Mouse (Mus musculus) forebrain, embryonic 15.5 days (tissue): ENCODE data around the gene Klf2. TPM values are rescaled to one million over a fixed set of nuclear protein-coding genes. Genes with fewer than 3 reads are reported as not detected.

Source experiments
- ATAC-seq: fragments of 200-750 bp; cut with Nextera tagmentation; replicated peaks from 2 replicates; pipeline ENCODE4 v1.8.0; 2017; ENCODE audit warnings: mild to moderate bottlenecking, moderate TSS enrichment, moderate library complexity
- H3K27ac ChIP-seq: fragments of 300-500 bp; sonication (generic); replicated peaks from 2 replicates; pipeline ENCODE4 v1.5.1; 2015; ENCODE audit warnings: mild to moderate bottlenecking, inconsistent platforms
- H3K27me3 ChIP-seq: fragments of 300-500 bp; sonication (generic); 2 replicates; pipeline ENCODE4 v1.6.1; 2015; ENCODE audit warnings: inconsistent platforms
- H3K36me3 ChIP-seq: fragments of 300-500 bp; sonication (generic); 2 replicates; pipeline ENCODE4 v1.6.1; 2015; ENCODE audit warnings: mild to moderate bottlenecking, inconsistent platforms
- H3K4me1 ChIP-seq: fragments of 300-500 bp; sonication (generic); 2 replicates; pipeline ENCODE4 v1.6.1; 2015; ENCODE audit warnings: inconsistent platforms
- H3K4me2 ChIP-seq: fragments of 300-500 bp; sonication (generic); replicated peaks from 2 replicates; pipeline ENCODE4 v1.6.1; 2015; ENCODE audit warnings: mild to moderate bottlenecking, inconsistent platforms
- H3K4me3 ChIP-seq: fragments of 300-500 bp; sonication (generic); 2 replicates; pipeline ENCODE4 v1.5.1; 2015; ENCODE audit warnings: mild to moderate bottlenecking, inconsistent platforms
- H3K9ac ChIP-seq: fragments of 300-500 bp; sonication (generic); replicated peaks from 2 replicates; pipeline ENCODE4 v1.6.1; 2015; ENCODE audit warnings: mild to moderate bottlenecking, inconsistent platforms
- H3K9me3 ChIP-seq: fragments of 300-500 bp; sonication (generic); 2 replicates; pipeline ENCODE4 v1.6.1; 2016; ENCODE audit warnings: inconsistent platforms
- WGBS: fragments of 180-500 bp; shearing (Covaris S2); methylation state at CpG from one replicate; pipeline ENCODE4 v1.1.7; 2015; ENCODE audit warnings: mixed read lengths; 5-methylcytosine and 5-hydroxymethylcytosine counted together
- polyA plus RNA-seq: library from polyadenylated mRNA; unstranded; fragments of >200 nt; fragmentation: Nextera tagmentation; extraction: Ambion mirVana; gene quantifications from 2 replicates; pipeline ENCODE4 v1.2.1, GENCODE M21; 2015

Klf2 gene
- polyA plus RNA-seq, 1 experiment from 2014 or later: 4.1 TPM

GRCm38 (mm10) chr8:72348114-72348513 lies 29.3 kb downstream of the Klf2 start:
- H3K27ac ChIP-seq: no peak overlapping the region
- H3K9ac ChIP-seq: no peak overlapping the region
- H3K27me3 ChIP-seq: no peaks in the 10 kb centered on the region
- WGBS: 97% methylated on average over 2 of the region's 2 CpGs
- peaks cover 36% of the 10 kb centered on the region for H3K36me3 ChIP-seq
- H3K4me3 ChIP-seq: no peak overlapping the region
- ATAC-seq: no peak
- no peaks in the 10 kb centered on the region for H3K9me3 ChIP-seq
- no peak overlapping the region for H3K4me2 ChIP-seq
- H3K4me1 ChIP-seq: no peaks in the 10 kb centered on the region

GRCm38 (mm10) chr8:72348956-72349355 lies 30.1 kb downstream of the Klf2 start:
- Histone ChIP-seq H3K36me3 (peaks cover 31% of the 10 kb centered on the region), H3K4me1 (no peaks in the 10 kb centered on the region), H3K9me3 (no peaks in the 10 kb centered on the region), H3K9ac (no peak overlapping the region), H3K27me3 (no peaks in the 10 kb centered on the region), H3K4me3 (no peak overlapping the region), H3K4me2 (no peak overlapping the region), H3K27ac (no peak overlapping the region)
- ATAC-seq: no peak
- 79% methylated on average over 1 of the region's 1 CpGs for WGBS

DNA sequence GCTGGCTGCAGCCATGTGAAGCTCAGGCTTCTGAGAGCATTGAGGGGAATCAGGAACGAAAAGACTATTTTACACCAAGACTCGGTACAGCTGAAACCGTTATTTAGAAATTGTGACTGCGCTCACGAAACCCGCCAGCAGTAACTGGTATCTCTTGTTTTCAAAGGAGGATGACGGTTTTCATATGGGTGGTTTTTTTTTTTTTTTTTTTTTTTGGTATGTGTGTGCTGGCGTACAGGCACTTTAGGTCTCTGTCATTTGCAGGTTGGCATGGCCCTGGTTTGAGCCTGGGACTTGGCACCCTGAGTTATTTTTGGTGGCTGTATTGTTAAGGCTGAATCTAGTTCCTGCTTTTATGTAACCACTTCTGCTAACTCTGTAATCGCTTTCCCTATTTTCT lies 31.0 kb downstream of the Klf2 start:
- Histone ChIP-seq H3K9ac (no peak overlapping the region), H3K9me3 (no peaks in the 10 kb centered on the region), H3K27me3 (no peaks in the 10 kb centered on the region), H3K36me3 (peaks cover 26% of the 10 kb centered on the region), H3K4me2 (no peak overlapping the region), H3K4me1 (no peaks in the 10 kb centered on the region), H3K27ac (peak overlapping the region; percentile 39; the same call in 1 of the 2 replicates), H3K4me3 (no peak overlapping the region)
- 90% methylated on average over 9 of the region's 9 CpGs for WGBS
- no peak for ATAC-seq

DNA sequence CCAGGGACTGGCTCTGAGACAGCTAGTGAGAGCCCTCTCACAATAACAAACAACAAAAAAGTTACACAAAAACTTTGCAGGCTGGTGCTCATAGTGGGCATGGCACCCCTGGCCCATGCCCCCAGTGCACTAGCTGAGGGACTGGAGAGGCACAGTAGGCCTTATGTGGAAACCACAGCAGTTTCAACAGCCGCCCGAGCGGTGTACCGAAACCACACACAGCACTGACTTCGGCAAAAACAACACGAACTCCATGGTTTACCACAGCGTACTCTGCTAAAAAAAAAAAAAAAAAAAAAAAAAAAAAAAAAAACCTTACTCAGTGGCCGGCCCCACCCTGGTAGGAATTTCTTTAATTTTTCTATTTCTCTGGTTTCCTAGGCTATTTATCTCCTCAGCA lies 31.9 kb downstream of the Klf2 start:
- H3K9me3 ChIP-seq: no peaks in the 10 kb centered on the region
- no peak overlapping the region for H3K9ac ChIP-seq
- H3K27me3 ChIP-seq: no peaks in the 10 kb centered on the region
- no peak for ATAC-seq
- H3K27ac ChIP-seq: no peak overlapping the region
- H3K4me2 ChIP-seq: no peak overlapping the region
- H3K4me3 ChIP-seq: no peak overlapping the region
- peaks cover 24% of the 10 kb centered on the region for H3K36me3 ChIP-seq
- whole genome bisulfite sequencing: 87% methylated on average over 8 of the region's 8 CpGs
- H3K4me1 ChIP-seq: no peaks in the 10 kb centered on the region

DNA sequence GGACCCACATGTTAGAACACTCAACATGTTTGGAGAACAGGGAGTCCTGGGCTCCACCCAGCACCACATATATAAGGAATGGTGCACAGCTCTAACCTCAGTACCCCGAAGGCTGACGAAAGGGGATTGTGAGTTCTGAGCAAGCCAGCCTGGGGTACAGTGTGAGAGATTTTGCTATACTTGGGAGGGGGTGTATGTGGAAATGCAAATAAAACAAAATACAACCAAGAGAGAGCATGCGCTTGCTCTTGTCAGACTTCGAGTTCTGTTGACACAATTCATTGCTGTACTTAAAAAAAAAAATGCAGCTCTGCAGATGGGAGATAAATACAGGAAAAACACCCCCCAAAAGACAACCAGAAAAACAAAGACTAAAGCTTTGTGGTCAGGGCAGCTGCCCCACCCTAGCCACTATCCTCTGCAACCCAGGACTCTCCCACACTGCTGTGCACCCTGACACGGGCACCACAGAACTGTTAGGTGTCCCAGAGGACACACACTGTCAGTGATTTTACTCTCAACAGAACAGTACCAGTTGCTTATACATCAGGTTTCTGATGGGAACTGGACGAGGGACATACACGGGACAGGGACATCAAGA lies 32.7 kb downstream of the Klf2 start:
- Histone ChIP-seq H3K27me3 (no peaks in the 10 kb centered on the region), H3K4me2 (no peak overlapping the region), H3K9me3 (no peaks in the 10 kb centered on the region), H3K36me3 (peaks cover 27% of the 10 kb centered on the region), H3K27ac (no peak overlapping the region), H3K9ac (no peak overlapping the region), H3K4me3 (no peak overlapping the region), H3K4me1 (no peaks in the 10 kb centered on the region)
- WGBS: 91% methylated on average over 7 of the region's 7 CpGs
- ATAC-seq: no peak

- H3K9ac ChIP-seq: no peak overlapping the region
- ATAC-seq: 0 out of 2 replicates have a peak, but pooled peaks have one; percentile 39
Measured at GRCm38 (mm10) chr8:72352951-72353699, 34.3 kb downstream of the Klf2 start.

DNA sequence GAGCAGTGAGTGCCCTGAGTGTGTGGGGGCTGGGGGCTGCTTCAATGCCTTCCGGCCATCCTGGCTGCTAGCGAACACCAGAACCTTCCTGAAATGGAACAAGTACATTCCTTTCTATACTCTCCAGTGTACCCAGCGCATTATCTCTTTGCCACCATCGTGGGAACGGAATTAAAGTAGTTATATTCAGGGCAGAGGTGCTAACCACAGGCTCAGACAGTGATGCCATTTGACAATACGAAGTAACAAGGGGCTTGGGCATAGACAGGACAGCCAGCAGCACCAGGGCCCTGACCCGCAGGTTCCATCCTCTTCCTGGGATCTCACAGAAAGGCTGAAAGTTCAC lies 34.8 kb downstream of the Klf2 start:
- WGBS: 87% methylated on average over 7 of the region's 7 CpGs
- Histone ChIP-seq H3K9ac (no peak overlapping the region), H3K4me1 (no peaks in the 10 kb centered on the region), H3K27ac (no peak overlapping the region), H3K4me3 (no peak overlapping the region), H3K9me3 (no peaks in the 10 kb centered on the region), H3K27me3 (no peaks in the 10 kb centered on the region), H3K4me2 (no peak overlapping the region), H3K36me3 (peaks cover 33% of the 10 kb centered on the region)
- ATAC-seq: no peak

More at GRCm38 (mm10) chr8:72352951-72353699, 34.3 kb downstream of the Klf2 start:
- no peaks in the 10 kb centered on the region for H3K27me3 ChIP-seq
- H3K4me2 ChIP-seq: no peak overlapping the region
- no peak overlapping the region for H3K4me3 ChIP-seq
- peaks cover 28% of the 10 kb centered on the region for H3K36me3 ChIP-seq
- no peaks in the 10 kb centered on the region for H3K4me1 ChIP-seq
- no peaks in the 10 kb centered on the region for H3K9me3 ChIP-seq
- no peak overlapping the region for H3K27ac ChIP-seq
- WGBS: 85% methylated on average over 8 of the region's 8 CpGs

- H3K4me3 ChIP-seq: no peak overlapping the region
- H3K4me2 ChIP-seq: no peak overlapping the region
- H3K9me3 ChIP-seq: no peaks in the 10 kb centered on the region
- 87% methylated on average over 11 of the region's 11 CpGs for WGBS
- ATAC-seq: no peak
- peaks cover 39% of the 10 kb centered on the region for H3K36me3 ChIP-seq
- no peak overlapping the region for H3K9ac ChIP-seq
- no peaks in the 10 kb centered on the region for H3K4me1 ChIP-seq
- no peak overlapping the region for H3K27ac ChIP-seq
- no peaks in the 10 kb centered on the region for H3K27me3 ChIP-seq
Measured at GRCm38 (mm10) chr8:72354272-72354671, 35.4 kb downstream of the Klf2 start.

DNA sequence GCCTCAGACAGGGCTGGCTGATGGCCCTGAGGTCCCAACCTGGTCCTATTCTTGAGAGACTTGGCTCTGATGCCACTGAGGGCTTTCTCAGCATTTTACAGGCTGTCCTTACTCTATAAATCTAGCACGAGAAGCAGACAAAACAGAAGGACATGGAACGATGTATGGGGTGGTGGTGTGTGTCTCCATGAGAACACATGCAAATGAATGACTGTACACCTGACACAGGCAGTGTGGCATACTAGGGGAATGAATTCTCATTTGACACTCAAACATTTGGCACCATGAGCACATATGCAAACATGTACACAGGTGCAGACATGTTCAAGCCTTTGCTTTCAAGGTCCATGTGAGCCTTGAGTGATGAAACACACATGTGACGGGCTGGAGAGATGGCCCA lies 37.8 kb downstream of the Klf2 start:
- no peaks in the 10 kb centered on the region for H3K4me1 ChIP-seq
- H3K27ac ChIP-seq: no peak overlapping the region
- no peaks in the 10 kb centered on the region for H3K27me3 ChIP-seq
- no peak overlapping the region for H3K4me2 ChIP-seq
- ATAC-seq: no peak
- 94% methylated on average over 3 of the region's 3 CpGs for WGBS
- peaks cover 56% of the 10 kb centered on the region for H3K36me3 ChIP-seq
- no peak overlapping the region for H3K9ac ChIP-seq
- no peaks in the 10 kb centered on the region for H3K9me3 ChIP-seq
- no peak overlapping the region for H3K4me3 ChIP-seq

GRCm38 (mm10) chr8:72360162-72360561 lies 41.3 kb downstream of the Klf2 start:
- Histone ChIP-seq H3K4me2 (no peak overlapping the region), H3K9ac (no peak overlapping the region), H3K9me3 (no peaks in the 10 kb centered on the region), H3K27ac (no peak overlapping the region), H3K36me3 (peaks cover 83% of the 10 kb centered on the region), H3K27me3 (no peaks in the 10 kb centered on the region), H3K4me1 (no peaks in the 10 kb centered on the region), H3K4me3 (no peak overlapping the region)
- ATAC-seq: no peak

DNA sequence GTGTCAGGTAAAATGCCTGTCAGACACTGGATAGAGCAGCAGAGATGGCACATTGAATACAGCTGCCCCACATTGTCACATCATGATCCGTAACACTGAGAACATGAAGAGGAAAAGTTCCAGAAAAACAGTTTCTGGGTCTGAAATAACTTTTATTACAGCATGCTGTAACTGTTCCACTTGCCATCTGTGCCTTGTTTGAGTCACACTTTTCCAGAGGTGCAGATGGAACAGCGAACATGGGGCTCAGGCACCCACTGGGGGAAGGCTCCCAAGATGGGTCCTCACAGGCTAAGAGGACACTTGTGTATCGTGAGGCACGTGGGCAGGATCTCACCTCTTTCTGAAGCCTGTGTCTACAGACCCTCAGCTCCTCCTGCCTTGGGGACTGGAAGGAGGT lies 43.9 kb downstream of the Klf2 start:
- peaks cover 86% of the 10 kb centered on the region for H3K36me3 ChIP-seq
- ATAC-seq: no peak
- no peak overlapping the region for H3K4me2 ChIP-seq
- no peaks in the 10 kb centered on the region for H3K27me3 ChIP-seq
- no peaks in the 10 kb centered on the region for H3K4me1 ChIP-seq
- no peak overlapping the region for H3K9ac ChIP-seq
- WGBS: 85% methylated on average over 4 of the region's 4 CpGs
- H3K27ac ChIP-seq: no peak overlapping the region
- no peak overlapping the region for H3K4me3 ChIP-seq
- H3K9me3 ChIP-seq: no peaks in the 10 kb centered on the region

- no peak overlapping the region for H3K4me3 ChIP-seq
- no peaks in the 10 kb centered on the region for H3K4me1 ChIP-seq
- H3K27ac ChIP-seq: no peak overlapping the region
- H3K27me3 ChIP-seq: no peaks in the 10 kb centered on the region
- H3K9me3 ChIP-seq: no peaks in the 10 kb centered on the region
- 89% methylated on average over 7 of the region's 7 CpGs for WGBS
- no peak overlapping the region for H3K4me2 ChIP-seq
- peaks cover 86% of the 10 kb centered on the region for H3K36me3 ChIP-seq
- ATAC-seq: no peak
- H3K9ac ChIP-seq: no peak overlapping the region
Measured at GRCm38 (mm10) chr8:72363457-72363856, 44.6 kb downstream of the Klf2 start.

- Histone ChIP-seq H3K9me3 (no peaks in the 10 kb centered on the region), H3K27me3 (no peaks in the 10 kb centered on the region), H3K4me1 (no peaks in the 10 kb centered on the region), H3K4me3 (no peak overlapping the region), H3K36me3 (peaks cover 86% of the 10 kb centered on the region), H3K27ac (no peak overlapping the region), H3K9ac (no peak overlapping the region), H3K4me2 (no peak overlapping the region)
- WGBS: 89% methylated on average over 2 of the region's 2 CpGs
- ATAC-seq: no peak
Measured at GRCm38 (mm10) chr8:72365016-72365415, 46.2 kb downstream of the Klf2 start.
